Mouse (Mus musculus) C2C12 (cell line): ENCODE data around the gene Gm614.

ENCODE experiments used
- CTCF ChIP-seq: IDR thresholded peaks from one replicate; pipeline ENCODE4 v1.5.1; 2011; ENCODE audit not compliant: control insufficient read depth, insufficient read depth, insufficient read length
- FOSL1 ChIP-seq: IDR thresholded peaks from one replicate; pipeline ENCODE4 v1.8.0; 2011; ENCODE audit warnings: mild to moderate bottlenecking, low read length; ENCODE audit not compliant: poor library complexity, insufficient read depth, severe bottlenecking
- MAX ChIP-seq: IDR thresholded peaks from one replicate; pipeline ENCODE4 v1.6.1; 2011; ENCODE audit warnings: mild to moderate bottlenecking, control low read depth
- MYOD1 ChIP-seq: IDR thresholded peaks from one replicate; pipeline ENCODE4 v1.6.1; 2011; ENCODE audit warnings: low read depth; ENCODE audit not compliant: control insufficient read depth, insufficient read length
- MYOG ChIP-seq: IDR thresholded peaks from one replicate; pipeline ENCODE4 v1.6.1; 2011; ENCODE audit not compliant: control insufficient read depth, insufficient read length; ENCODE audit errors: extremely low read depth
- USF1 ChIP-seq: IDR thresholded peaks from one replicate; pipeline ENCODE4 v1.6.1; 2011; ENCODE audit warnings: low read depth, mild to moderate bottlenecking, control low read depth, moderate library complexity

GRCm38 (mm10) chrX:101287543-101287942, 23.8 kb upstream of the Gm614 start:
- TF ChIP-seq CTCF (no peak), USF1 (no peak), MAX (no peak), MYOG (no peak), FOSL1 (no peak), MYOD1 (no peak)
